ENCODE assay signal across 7 mouse cellular contexts in the genomic region with DNA sequence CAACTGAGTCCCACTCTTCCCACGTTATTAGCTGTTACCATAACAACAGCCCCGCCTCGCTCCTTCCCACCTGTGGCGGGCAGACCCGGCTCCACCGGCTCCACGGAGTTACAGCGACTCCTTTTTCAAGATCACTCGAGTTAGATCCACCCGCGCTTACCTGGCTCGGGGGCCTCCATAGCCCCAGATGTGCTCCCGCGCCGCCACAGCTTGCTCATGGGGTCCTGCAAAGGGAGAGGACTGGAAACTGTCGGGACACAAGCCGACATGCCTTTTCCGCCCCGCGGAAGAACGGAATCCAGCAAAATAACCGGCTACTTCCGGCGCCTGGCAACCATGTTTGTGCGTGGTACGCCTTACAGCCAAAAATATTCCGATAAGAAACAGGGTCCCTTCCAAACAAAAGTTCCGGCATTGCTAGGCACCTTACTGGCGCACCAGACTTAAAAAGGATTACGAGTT. TPM values are rescaled to one million over a fixed set of nuclear protein-coding genes. Genes with fewer than 3 reads are reported as not detected.
DNase-seq lines count a peak whose midpoint lies in the region; ATAC-seq lines count a peak whose summit lies in the region.

No protein-coding gene starts in this region.

- peak overlapping the region; percentile 89 for H3K4me2 ChIP-seq in intestine, embryonic 15.5 days (replicated peaks)
- peak overlapping the region; percentile 85 for H3K4me2 ChIP-seq in midbrain, embryonic 11.5 days

- under 1% methylated on average over 30 of the region's 30 CpGs for WGBS in intestine, embryonic 15.5 days
- under 1% methylated on average over 30 of the region's 30 CpGs for WGBS in midbrain, embryonic 11.5 days

- peak; percentile 81 to 88 for DNase-seq in adrenal gland, adult 18-20 months (ENCODE audit: low spot score in 2 of 2)
- DNase-seq in embryo, embryonic 11 days: peak; percentile 96
- peak; percentile 89 for DNase-seq in gastrocnemius, postnatal 25 days
- peak; percentile 87 to 90 for DNase-seq in left cerebral cortex, postnatal 36 days (ENCODE audit: low spot score in 2 of 2)
- peak; percentile 99 for DNase-seq in midbrain, embryonic 11.5 days (ENCODE audit: low spot score, missing footprints)
- peak; percentile 90 for DNase-seq in skeletal muscle tissue, adult 2 months (ENCODE audit: low read depth, low spot score)

- peaks cover 30% of the 10 kb centered on the region for H3K4me1 ChIP-seq in intestine, embryonic 15.5 days (replicated peaks)
- peaks cover 32% of the 10 kb centered on the region for H3K4me1 ChIP-seq in midbrain, embryonic 11.5 days (ENCODE audit: control insufficient read depth, insufficient read depth, low read length)

- no peaks in the 10 kb centered on the region for H3K9me3 ChIP-seq in intestine, embryonic 15.5 days
- H3K9me3 ChIP-seq in midbrain, embryonic 11.5 days (ENCODE audit: control insufficient read depth, low read length): no peaks in the 10 kb centered on the region

- intact Hi-C loops in left cerebral cortex, postnatal 36 days (cut with DNase I): loop anchor here (5.0 kb wide), 1 partner anchor 32 kb away; a partner anchor contains a TSS

- H3K27me3 ChIP-seq in intestine, embryonic 15.5 days (replicated peaks): no peaks in the 10 kb centered on the region
- no peaks in the 10 kb centered on the region for H3K27me3 ChIP-seq in midbrain, embryonic 11.5 days (ENCODE audit: control insufficient read depth, insufficient read depth, low read length)

- H3K4me3 ChIP-seq in intestine, embryonic 15.5 days (replicated peaks): peak overlapping the region; percentile 72
- peak overlapping the region; percentile 72 for H3K4me3 ChIP-seq in midbrain, embryonic 11.5 days (ENCODE audit: low read depth, low read length)

- H3K27ac ChIP-seq in intestine, embryonic 15.5 days: no peak overlapping the region
- H3K27ac ChIP-seq in midbrain, embryonic 11.5 days (ENCODE audit: low read depth, low read length): peak overlapping the region; percentile 48; the same call in 1 of the 2 replicates

- ATAC-seq in intestine, embryonic 15.5 days: peak; percentile 21
- ATAC-seq in midbrain, embryonic 11.5 days (ENCODE audit: low FRiP score): peak; percentile 1; the same call in 1 of the 2 replicates

- no peaks in the 10 kb centered on the region for H3K36me3 ChIP-seq in intestine, embryonic 15.5 days
- H3K36me3 ChIP-seq in midbrain, embryonic 11.5 days (ENCODE audit: control insufficient read depth, insufficient read depth, low read length): no peaks in the 10 kb centered on the region

- H3K9ac ChIP-seq in intestine, embryonic 15.5 days: peak overlapping the region; percentile 71
- peak overlapping the region; percentile 80 for H3K9ac ChIP-seq in midbrain, embryonic 11.5 days (ENCODE audit: low read length)

RNA-seq across cellular contexts. Expression of a gene that starts 0.3 kb away (rescaled TPM):
- 10 to 100 TPM; 20.1 to 20.7 TPM for total RNA-seq in adrenal gland, adult 18-20 months (2021)
- total RNA-seq in gastrocnemius, postnatal 25 days (2021): 10 to 100 TPM in 1 of 2 experiments, 1 to 10 TPM in 1; 4.8 to 14.0 TPM
- 9.0 and 9.4 TPM in 2 replicates for polyA plus RNA-seq in intestine, embryonic 15.5 days (2015; fragmentation: Nextera tagmentation; extraction: Ambion mirVana)
- 10 to 100 TPM; 20.5 to 26.0 TPM for total RNA-seq in left cerebral cortex, postnatal 36 days (2021)
- 18.8 and 19.4 TPM in 2 replicates for polyA plus RNA-seq in midbrain, embryonic 11.5 days (2014; fragmentation: Nextera tagmentation; extraction: Ambion mirVana)

RNA-seq across cellular contexts. Expression of a gene that starts 3.5 kb away (rescaled TPM):
- 10 to 100 TPM; 84.3 to 89.0 TPM for total RNA-seq in adrenal gland, adult 18-20 months (2021)
- total RNA-seq in gastrocnemius, postnatal 25 days (2021): 10 to 100 TPM; 37.8 to 38.2 TPM
- 79.6 and 89.1 TPM in 2 replicates for polyA plus RNA-seq in intestine, embryonic 15.5 days (2015; fragmentation: Nextera tagmentation; extraction: Ambion mirVana)
- 10 to 100 TPM; 33.5 to 46.6 TPM for total RNA-seq in left cerebral cortex, postnatal 36 days (2021)
- 134 and 153 TPM in 2 replicates for polyA plus RNA-seq in midbrain, embryonic 11.5 days (2014; fragmentation: Nextera tagmentation; extraction: Ambion mirVana)

RNA-seq across cellular contexts. Expression of a gene that starts 9.6 kb away (rescaled TPM):
- 10 to 100 TPM; 38.2 to 57.2 TPM for total RNA-seq in adrenal gland, adult 18-20 months (2021)
- total RNA-seq in gastrocnemius, postnatal 25 days (2021): 1 to 10 TPM; 6.5 to 8.1 TPM
- polyA plus RNA-seq in intestine, embryonic 15.5 days (2015; fragmentation: Nextera tagmentation; extraction: Ambion mirVana): 56.3 and 63.0 TPM in 2 replicates
- 10 to 100 TPM; 29.4 to 30.0 TPM for total RNA-seq in left cerebral cortex, postnatal 36 days (2021)
- 21.6 and 23.4 TPM in 2 replicates for polyA plus RNA-seq in midbrain, embryonic 11.5 days (2014; fragmentation: Nextera tagmentation; extraction: Ambion mirVana)

RNA-seq across cellular contexts. Expression of a gene that starts 10.4 kb away (rescaled TPM):
- 1 to 10 TPM; 4.7 to 6.6 TPM for total RNA-seq in adrenal gland, adult 18-20 months (2021)
- 10 to 100 TPM in 1 of 2 experiments, 1 to 10 TPM in 1; 7.9 to 14.4 TPM for total RNA-seq in gastrocnemius, postnatal 25 days (2021)
- 23.6 and 26.4 TPM in 2 replicates for polyA plus RNA-seq in intestine, embryonic 15.5 days (2015; fragmentation: Nextera tagmentation; extraction: Ambion mirVana)
- 100 to 1,000 TPM in 1 of 2 experiments, 10 to 100 TPM in 1; 88.7 to 105 TPM for total RNA-seq in left cerebral cortex, postnatal 36 days (2021)
- polyA plus RNA-seq in midbrain, embryonic 11.5 days (2014; fragmentation: Nextera tagmentation; extraction: Ambion mirVana): 13.6 and 16.6 TPM in 2 replicates

RNA-seq across cellular contexts. Expression of a gene that starts 16.0 kb away (rescaled TPM):
- total RNA-seq in adrenal gland, adult 18-20 months (2021): 100 to 1,000 TPM in 1 of 2 experiments, 10 to 100 TPM in 1; 99.5 to 107 TPM
- total RNA-seq in gastrocnemius, postnatal 25 days (2021): 100 to 1,000 TPM; 109 to 113 TPM
- 123 and 135 TPM in 2 replicates for polyA plus RNA-seq in intestine, embryonic 15.5 days (2015; fragmentation: Nextera tagmentation; extraction: Ambion mirVana)
- 10 to 100 TPM; 54.4 to 58.7 TPM for total RNA-seq in left cerebral cortex, postnatal 36 days (2021)
- polyA plus RNA-seq in midbrain, embryonic 11.5 days (2014; fragmentation: Nextera tagmentation; extraction: Ambion mirVana): 120 and 130 TPM in 2 replicates
